Mouse (Mus musculus) urinary bladder, adult 18-20 months (tissue): ENCODE measurements around the gene Dnal4.

Experiments
- DNase-seq, 2 experiments: peaks; one replicate each; pipeline ENCODE4 v3.0.0; 2022; ENCODE audit warnings: low spot score in 2 of 2, mixed read lengths in 2 of 2

The Dnal4 gene

DNA sequence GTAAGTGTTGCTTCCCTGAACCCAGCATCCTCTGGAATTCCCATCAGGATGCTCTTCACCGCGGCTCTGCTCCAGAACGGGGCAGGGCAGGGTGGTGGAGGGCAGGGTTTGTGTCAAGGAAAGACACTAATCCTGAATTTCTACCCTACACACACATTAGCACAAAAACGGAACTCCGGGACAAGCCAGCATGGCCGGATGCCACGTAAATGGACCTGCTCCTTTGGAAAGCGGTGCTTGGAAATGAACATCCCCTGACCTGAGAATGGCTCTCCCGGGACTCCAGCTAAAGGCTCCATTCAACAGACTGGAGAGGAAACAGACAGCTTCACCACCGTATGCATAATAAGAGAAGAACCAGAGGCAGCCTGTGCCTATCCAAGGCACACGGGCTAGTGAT is 23.1 kb upstream of the Dnal4 start:
- DNase-seq = no peak

- DNase-seq = no peak
Measured at GRCm38 (mm10) chr15:79798591-79798990, 20.9 kb upstream of the Dnal4 start.

- no peak for DNase-seq
Measured at GRCm38 (mm10) chr15:79797680-79798079, 20.0 kb upstream of the Dnal4 start.

GRCm38 (mm10) chr15:79797096-79797495 is 19.4 kb upstream of the Dnal4 start:
- DNase-seq = no peak

GRCm38 (mm10) chr15:79796256-79796655 is 18.6 kb upstream of the Dnal4 start:
- DNase-seq = no peak

GRCm38 (mm10) chr15:79794173-79794572 is 16.5 kb upstream of the Dnal4 start:
- DNase-seq = no peak

- no peak for DNase-seq
Measured at GRCm38 (mm10) chr15:79793076-79793475, 15.4 kb upstream of the Dnal4 start.

DNA sequence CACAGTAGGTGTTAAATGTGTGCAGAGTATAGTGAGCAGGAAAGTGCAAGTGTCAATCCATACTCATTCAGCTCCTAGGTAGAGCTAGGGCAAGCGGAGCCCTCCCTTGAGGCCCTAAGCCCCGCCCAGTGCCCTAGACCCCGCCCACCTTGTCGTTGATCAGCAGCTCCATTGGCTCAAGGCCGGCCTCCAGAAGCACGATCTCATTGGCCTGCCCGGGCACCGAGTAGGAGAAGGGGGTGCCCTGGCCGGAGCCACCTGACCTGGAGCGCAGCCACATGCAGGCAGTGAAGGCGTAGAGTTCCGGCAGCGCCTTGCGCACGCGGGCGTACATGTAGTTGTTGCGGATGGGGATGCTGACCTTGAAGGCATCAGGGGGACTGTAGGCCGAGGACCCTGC is 14.8 kb upstream of the Dnal4 start:
- no peak for DNase-seq

DNA sequence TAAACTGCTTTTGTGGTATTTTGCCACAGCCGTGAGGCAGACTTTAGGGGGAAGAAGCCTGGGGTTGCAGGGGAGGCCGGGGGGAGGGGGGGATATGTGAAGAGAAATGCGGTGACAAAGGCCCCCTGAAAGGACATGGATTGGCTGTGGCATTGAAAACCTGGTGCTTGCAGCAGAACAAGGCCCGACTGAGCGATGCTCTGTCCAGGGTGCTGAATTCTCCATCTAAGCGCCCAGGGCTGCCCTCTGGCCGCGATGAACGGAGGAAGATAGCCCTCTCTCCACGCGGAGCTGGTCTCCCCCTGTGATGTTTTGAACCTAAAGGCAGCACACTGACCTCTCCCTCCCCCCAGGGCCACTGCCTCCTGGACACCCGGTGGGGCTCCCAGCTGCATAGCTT is 13.9 kb upstream of the Dnal4 start:
- peak; percentile 23 for DNase-seq

GRCm38 (mm10) chr15:79790905-79791304 is 13.3 kb upstream of the Dnal4 start:
- no peak for DNase-seq

DNA sequence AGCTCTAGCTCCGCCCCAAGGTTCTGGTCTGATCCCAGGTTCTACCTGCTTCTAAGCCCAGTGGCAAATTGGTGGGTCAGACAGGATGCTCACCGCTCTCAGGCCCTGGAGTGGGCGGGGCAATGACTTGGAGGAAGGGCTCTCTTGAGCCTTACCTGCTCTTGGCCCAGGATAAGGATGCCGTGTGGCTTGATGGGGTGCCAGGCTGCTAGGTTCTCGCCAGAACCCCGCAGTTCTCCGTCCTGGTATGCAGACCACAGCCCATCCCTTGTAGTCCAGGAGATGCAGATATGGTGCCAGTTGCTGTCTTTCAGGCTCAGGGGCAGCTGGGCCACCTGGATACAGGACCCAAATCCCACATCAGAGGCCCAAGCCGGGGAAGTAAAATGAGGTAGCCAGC is 12.5 kb upstream of the Dnal4 start:
- no peak for DNase-seq

- no peak for DNase-seq
Measured at GRCm38 (mm10) chr15:79787815-79788214, 10.2 kb upstream of the Dnal4 start.

DNA sequence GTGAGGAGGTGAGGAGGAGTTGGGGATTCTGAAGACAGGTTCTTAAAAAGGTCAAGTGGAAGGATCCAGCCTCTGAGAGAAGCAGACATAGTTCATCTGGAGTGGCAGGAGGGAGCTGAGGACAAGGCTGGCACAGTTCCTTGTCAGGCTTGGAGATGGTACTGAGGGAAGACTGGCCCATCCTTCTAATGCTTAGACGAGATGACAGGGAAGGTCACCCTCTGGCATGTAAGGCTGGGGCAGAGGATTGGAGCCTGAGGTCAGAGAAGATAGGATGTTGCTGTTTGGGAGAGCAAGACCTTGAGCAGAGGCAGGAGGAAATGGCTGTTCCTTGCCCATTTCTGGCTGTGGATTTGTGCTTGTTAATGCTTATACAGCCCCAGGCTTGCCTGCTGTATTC is 7.4 kb upstream of the Dnal4 start:
- no peak for DNase-seq

GRCm38 (mm10) chr15:79775662-79776061 is 2.0 kb downstream of the Dnal4 start:
- DNase-seq = no peak

GRCm38 (mm10) chr15:79774117-79775027 is 3.3 kb downstream of the Dnal4 start:
- peak; percentile 92 to 93 for DNase-seq

- DNase-seq = no peak
Measured at GRCm38 (mm10) chr15:79770629-79771240, 6.9 kb downstream of the Dnal4 start.

- no peak for DNase-seq
Measured at GRCm38 (mm10) chr15:79768302-79768701, 9.3 kb downstream of the Dnal4 start.

- no peak for DNase-seq
Measured at GRCm38 (mm10) chr15:79767327-79767961, 10.2 kb downstream of the Dnal4 start.

DNA sequence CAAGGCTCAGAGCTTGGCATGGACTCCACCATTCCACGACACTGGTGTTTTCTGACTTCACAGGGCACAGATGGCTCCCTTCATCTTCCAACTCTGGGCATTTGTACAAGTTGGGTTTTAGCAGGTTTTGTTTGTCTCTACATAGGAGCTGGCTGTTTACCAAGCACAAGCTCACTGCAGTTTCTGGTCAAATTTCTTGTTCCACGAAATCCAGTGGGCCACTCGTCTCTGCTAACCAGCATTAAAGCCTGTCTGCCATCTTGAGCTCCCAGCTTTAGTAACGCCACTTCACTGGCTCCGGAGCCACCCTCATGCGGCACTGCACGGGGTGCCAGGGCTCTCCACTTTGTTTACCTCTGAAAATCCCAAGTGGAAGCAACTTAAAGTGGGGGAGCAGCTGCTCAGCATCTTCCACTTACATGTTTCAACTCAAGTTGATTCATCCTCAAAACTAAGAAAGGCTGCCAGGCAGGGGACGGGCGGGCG is 11.0 kb downstream of the Dnal4 start:
- DNase-seq = no peak

GRCm38 (mm10) chr15:79766168-79766567 is 11.5 kb downstream of the Dnal4 start:
- no peak for DNase-seq

- no peak for DNase-seq
Measured at GRCm38 (mm10) chr15:79765361-79765760, 12.3 kb downstream of the Dnal4 start.

- no peak for DNase-seq
Measured at GRCm38 (mm10) chr15:79764539-79765267, 12.9 kb downstream of the Dnal4 start.
